Mouse (Mus musculus): ENCODE measurements around the gene Zfp513. TPM values are rescaled to one million over a fixed set of nuclear protein-coding genes. Genes with fewer than 3 reads are reported as not detected.

Zfp513 gene
- 6.2 and 6.5 TPM in 2 replicates for polyA plus RNA-seq (2015; fragmentation: Nextera tagmentation; extraction: Ambion mirVana)

- Histone ChIP-seq H3K4me3 (ENCODE audit: low read length) (peak within 1 kb of the TSS; percentile 72), H3K4me2 (ENCODE audit: low read depth, low read length) (peak within 1 kb of the TSS; percentile 88), H3K27ac (ENCODE audit: low read length) (peak within 1 kb of the TSS; percentile 85), H3K9ac (ENCODE audit: low read length) (peak within 1 kb of the TSS; percentile 83), H3K36me3 (ENCODE audit: control insufficient read depth, insufficient read depth) (peaks cover 71% of the 10 kb centered on the region), H3K4me1 (ENCODE audit: control insufficient read depth, insufficient read depth, low read length) (peaks cover 14% of the 10 kb centered on the region), H3K9me3 (replicated peaks; ENCODE audit: control insufficient read depth, low read length) (peaks cover 4% of the 10 kb centered on the region), H3K27me3 (ENCODE audit: control insufficient read depth, insufficient read depth, low read length) (no peaks in the 10 kb centered on the region)
- peak; percentile 97 for ATAC-seq (replicated peaks; ENCODE audit: extremely low read depth, insufficient read depth, low FRiP score)
- WGBS = under 1% methylated on average over 53 of the region's 53 CpGs
Observed at GRCm38 (mm10) chr5:31201742-31202590, at the start of gene Zfp513. Zfp513 (minus strand) TSS chr5:31202303.

GRCm38 (mm10) chr5:31251541-31252101 is 49.5 kb upstream of the Zfp513 start, which contains the start of gene Krtcap3:
Krtcap3 (plus strand) TSS chr5:31251691.
- 29% methylated on average over 47 of the region's 47 CpGs for WGBS
- peaks cover 47% of the 10 kb centered on the region for H3K36me3 ChIP-seq (ENCODE audit: control insufficient read depth, insufficient read depth)
- no peak within 1 kb of the TSS for H3K27ac ChIP-seq (ENCODE audit: low read length)

GRCm38 (mm10) chr5:31250716-31251115 is 48.6 kb upstream of the Zfp513 start:
- Histone ChIP-seq H3K9ac (ENCODE audit: low read length) (no peak overlapping the region), H3K27ac (ENCODE audit: low read length) (no peak overlapping the region), H3K4me2 (ENCODE audit: low read depth, low read length) (no peak overlapping the region), H3K9me3 (replicated peaks; ENCODE audit: control insufficient read depth, low read length) (no peaks in the 10 kb centered on the region), H3K36me3 (ENCODE audit: control insufficient read depth, insufficient read depth) (peaks cover 55% of the 10 kb centered on the region), H3K4me1 (ENCODE audit: control insufficient read depth, insufficient read depth, low read length) (peaks cover 12% of the 10 kb centered on the region), H3K27me3 (ENCODE audit: control insufficient read depth, insufficient read depth, low read length) (no peaks in the 10 kb centered on the region), H3K4me3 (ENCODE audit: low read length) (no peak overlapping the region)
- WGBS = 57% methylated on average over 4 of the region's 4 CpGs
- ATAC-seq (replicated peaks; ENCODE audit: extremely low read depth, insufficient read depth, low FRiP score) = no peak

More at GRCm38 (mm10) chr5:31251541-31252101, 49.5 kb upstream of the Zfp513 start, which contains the start of gene Krtcap3:
- peak; percentile 57 for ATAC-seq (replicated peaks; ENCODE audit: extremely low read depth, insufficient read depth, low FRiP score)
- no peaks in the 10 kb centered on the region for H3K9me3 ChIP-seq (replicated peaks; ENCODE audit: control insufficient read depth, low read length)
- peak within 1 kb of the TSS; percentile 42 for H3K4me3 ChIP-seq (ENCODE audit: low read length)
- H3K27me3 ChIP-seq (ENCODE audit: control insufficient read depth, insufficient read depth, low read length) = no peaks in the 10 kb centered on the region
- H3K9ac ChIP-seq (ENCODE audit: low read length) = peak within 1 kb of the TSS; percentile 58
- H3K4me1 ChIP-seq (ENCODE audit: control insufficient read depth, insufficient read depth, low read length) = peaks cover 12% of the 10 kb centered on the region
- peak within 1 kb of the TSS; percentile 63 for H3K4me2 ChIP-seq (ENCODE audit: low read depth, low read length)

GRCm38 (mm10) chr5:31242191-31242590 is 40.1 kb upstream of the Zfp513 start:
- H3K4me1 ChIP-seq (ENCODE audit: control insufficient read depth, insufficient read depth, low read length) = peaks cover 12% of the 10 kb centered on the region
- peak overlapping the region; percentile 84 for H3K4me2 ChIP-seq (ENCODE audit: low read depth, low read length)
- H3K9me3 ChIP-seq (replicated peaks; ENCODE audit: control insufficient read depth, low read length) = no peaks in the 10 kb centered on the region
- H3K27ac ChIP-seq (ENCODE audit: low read length) = no peak overlapping the region; the same call in 1 of the 2 replicates
- peak overlapping the region; percentile 72 for H3K4me3 ChIP-seq (ENCODE audit: low read length)
- no peaks in the 10 kb centered on the region for H3K27me3 ChIP-seq (ENCODE audit: control insufficient read depth, insufficient read depth, low read length)
- peaks cover 28% of the 10 kb centered on the region for H3K36me3 ChIP-seq (ENCODE audit: control insufficient read depth, insufficient read depth)
- ATAC-seq (replicated peaks; ENCODE audit: extremely low read depth, insufficient read depth, low FRiP score) = no peak
- H3K9ac ChIP-seq (ENCODE audit: low read length) = peak overlapping the region; percentile 92
- 20% methylated on average over 10 of the region's 10 CpGs for WGBS

DNA sequence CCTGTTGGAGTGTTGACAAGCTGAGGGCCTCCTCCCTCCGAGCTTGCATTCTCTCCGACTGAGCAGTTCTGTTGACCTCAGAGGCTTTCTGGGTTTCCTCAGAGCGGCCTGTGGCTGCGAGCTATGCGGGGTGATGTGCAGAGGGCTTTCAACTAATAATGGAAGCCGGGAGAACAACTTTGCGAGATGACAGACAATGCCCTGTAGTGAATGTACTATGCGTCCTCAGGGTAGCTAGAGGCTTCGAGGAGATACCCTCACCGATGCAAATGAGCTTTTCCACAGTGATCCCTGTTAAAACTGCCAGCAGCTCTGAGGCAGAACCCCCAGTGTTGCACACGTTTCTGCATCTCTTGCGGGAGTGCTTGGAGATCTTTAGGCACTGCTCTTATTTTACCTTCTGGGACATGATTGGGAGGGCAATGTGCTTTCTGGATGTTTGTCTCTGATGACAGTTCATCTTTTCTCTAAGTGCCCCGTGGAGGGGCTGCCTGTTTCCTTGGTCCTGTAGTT is 39.5 kb upstream of the Zfp513 start:
- peak overlapping the region; percentile 84 for H3K4me2 ChIP-seq (ENCODE audit: low read depth, low read length)
- H3K36me3 ChIP-seq (ENCODE audit: control insufficient read depth, insufficient read depth) = peaks cover 25% of the 10 kb centered on the region
- H3K4me1 ChIP-seq (ENCODE audit: control insufficient read depth, insufficient read depth, low read length) = peaks cover 12% of the 10 kb centered on the region
- peak overlapping the region; percentile 96 for H3K27ac ChIP-seq (ENCODE audit: low read length)
- WGBS = under 1% methylated on average over 13 of the region's 13 CpGs
- peak overlapping the region; percentile 72 for H3K4me3 ChIP-seq (ENCODE audit: low read length)
- H3K27me3 ChIP-seq (ENCODE audit: control insufficient read depth, insufficient read depth, low read length) = no peaks in the 10 kb centered on the region
- ATAC-seq (replicated peaks; ENCODE audit: extremely low read depth, insufficient read depth, low FRiP score) = no peak
- no peaks in the 10 kb centered on the region; the same call in 1 of the 2 replicates for H3K9me3 ChIP-seq (replicated peaks; ENCODE audit: control insufficient read depth, low read length)
- H3K9ac ChIP-seq (ENCODE audit: low read length) = peak overlapping the region; percentile 92

GRCm38 (mm10) chr5:31240637-31241521 is 38.8 kb upstream of the Zfp513 start, which contains the start of the genes Nrbp1 and Gm9970:
Nrbp1 (plus strand) TSS chr5:31240864.
Gm9970 (minus strand) TSS chr5:31241232.
- WGBS = under 1% methylated on average over 88 of the region's 103 CpGs
- Histone ChIP-seq H3K36me3 (ENCODE audit: control insufficient read depth, insufficient read depth) (peaks cover 18% of the 10 kb centered on the region), H3K9ac (ENCODE audit: low read length) (peak within 1 kb of the TSS; percentile 92), H3K4me3 (ENCODE audit: low read length) (peak within 1 kb of the TSS; percentile 72), H3K9me3 (replicated peaks; ENCODE audit: control insufficient read depth, low read length) (no peaks in the 10 kb centered on the region; the same call in 1 of the 2 replicates), H3K27me3 (ENCODE audit: control insufficient read depth, insufficient read depth, low read length) (no peaks in the 10 kb centered on the region), H3K27ac (ENCODE audit: low read length) (peak within 1 kb of the TSS; percentile 96), H3K4me2 (ENCODE audit: low read depth, low read length) (peak within 1 kb of the TSS; percentile 84), H3K4me1 (ENCODE audit: control insufficient read depth, insufficient read depth, low read length) (peaks cover 12% of the 10 kb centered on the region)
- ATAC-seq (replicated peaks; ENCODE audit: extremely low read depth, insufficient read depth, low FRiP score) = peak; percentile 100

DNA sequence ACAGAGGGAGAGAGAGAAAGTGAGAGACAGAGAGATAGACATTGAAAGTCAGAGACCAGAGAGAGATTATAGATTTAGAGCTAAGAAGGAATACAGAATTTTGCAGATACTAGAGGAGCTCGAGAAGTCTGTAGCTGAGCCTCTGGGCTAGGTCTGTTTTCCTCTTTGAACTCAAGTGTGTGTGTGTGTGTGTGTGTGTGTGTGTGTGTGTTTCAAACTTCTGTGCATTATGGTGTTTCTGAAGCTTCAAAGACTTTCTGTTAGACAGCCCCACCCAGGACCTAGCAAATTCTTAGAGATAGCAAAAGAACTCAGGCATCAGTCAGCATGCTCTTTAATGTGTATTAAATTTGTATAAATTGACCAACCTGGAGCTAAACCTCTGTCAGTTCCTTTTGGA is 24.5 kb upstream of the Zfp513 start:
- Histone ChIP-seq H3K27me3 (ENCODE audit: control insufficient read depth, insufficient read depth, low read length) (no peaks in the 10 kb centered on the region), H3K4me3 (ENCODE audit: low read length) (no peak overlapping the region), H3K4me1 (ENCODE audit: control insufficient read depth, insufficient read depth, low read length) (peaks cover 1% of the 10 kb centered on the region; the same call in 1 of the 2 replicates), H3K27ac (ENCODE audit: low read length) (no peak overlapping the region), H3K9ac (ENCODE audit: low read length) (no peak overlapping the region), H3K4me2 (ENCODE audit: low read depth, low read length) (no peak overlapping the region), H3K9me3 (replicated peaks; ENCODE audit: control insufficient read depth, low read length) (no peaks in the 10 kb centered on the region), H3K36me3 (ENCODE audit: control insufficient read depth, insufficient read depth) (no peaks in the 10 kb centered on the region)
- 44% methylated on average over 1 of the region's 1 CpGs for WGBS
- ATAC-seq (replicated peaks; ENCODE audit: extremely low read depth, insufficient read depth, low FRiP score) = no peak

DNA sequence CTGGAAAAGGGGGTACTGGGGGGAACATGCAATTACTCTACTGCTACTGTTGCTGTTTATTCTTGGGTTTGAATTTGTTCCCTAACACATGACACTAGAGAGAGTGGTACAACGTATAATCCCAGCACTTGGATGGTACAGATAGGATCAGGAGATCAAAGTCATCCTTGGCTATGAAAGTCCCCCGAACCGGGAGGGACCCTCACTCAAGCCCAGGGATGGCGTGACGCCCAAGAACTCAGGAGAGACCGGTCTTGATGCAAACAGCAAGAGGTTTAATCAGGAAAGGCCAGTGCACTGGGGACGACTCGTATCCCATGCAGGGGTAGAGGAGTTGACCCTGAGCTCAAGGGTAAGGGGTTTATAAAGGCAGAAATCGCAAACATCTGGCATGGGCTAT is 20.6 kb upstream of the Zfp513 start:
- no peak overlapping the region for H3K27ac ChIP-seq (ENCODE audit: low read length)
- H3K4me3 ChIP-seq (ENCODE audit: low read length) = no peak overlapping the region
- ATAC-seq (replicated peaks; ENCODE audit: extremely low read depth, insufficient read depth, low FRiP score) = no peak
- H3K9ac ChIP-seq (ENCODE audit: low read length) = no peak overlapping the region
- H3K4me1 ChIP-seq (ENCODE audit: control insufficient read depth, insufficient read depth, low read length) = peaks cover 20% of the 10 kb centered on the region
- H3K4me2 ChIP-seq (ENCODE audit: low read depth, low read length) = no peak overlapping the region
- no peaks in the 10 kb centered on the region for H3K27me3 ChIP-seq (ENCODE audit: control insufficient read depth, insufficient read depth, low read length)
- no peaks in the 10 kb centered on the region for H3K36me3 ChIP-seq (ENCODE audit: control insufficient read depth, insufficient read depth)
- H3K9me3 ChIP-seq (replicated peaks; ENCODE audit: control insufficient read depth, low read length) = no peaks in the 10 kb centered on the region
- WGBS = 90% methylated on average over 9 of the region's 9 CpGs
